Mouse (Mus musculus): ENCODE data around the gene Mark1. TPM values are rescaled to one million over a fixed set of nuclear protein-coding genes. Genes with fewer than 3 reads are reported as not detected.
A peak's percentile ranks its signal among the peaks of the same experiment; 100 is the strongest.

Gene Mark1
- polyA plus RNA-seq, 1 experiment from 2014 or later = 2.2 TPM

DNA sequence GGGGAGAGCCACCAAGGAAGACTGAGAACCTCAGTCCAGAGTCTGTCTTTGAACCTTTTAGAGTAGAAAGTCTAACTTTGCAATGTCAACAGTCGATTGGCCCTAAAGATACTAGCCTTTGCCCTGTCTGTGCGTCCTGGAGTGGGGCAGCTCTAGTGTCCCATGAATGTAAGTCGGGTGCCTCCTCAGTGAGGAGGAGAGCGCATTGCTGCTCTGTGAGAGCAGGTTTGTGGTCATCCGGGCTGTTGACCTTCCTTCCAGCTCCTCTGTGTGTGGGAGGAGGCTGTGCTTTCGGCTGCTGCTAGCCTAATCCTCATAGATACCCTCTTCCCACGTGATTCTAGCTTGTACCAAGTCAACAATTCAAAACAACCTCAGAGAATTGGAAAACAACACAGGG is 148.2 kb downstream of the Mark1 start:
- H3K27ac ChIP-seq (replicated peaks in 1 of 2; ENCODE audit: control insufficient read depth in 1 of 2, insufficient read depth in 1 of 2, low read depth in 2 of 2, low read length in 2 of 2) = peak overlapping the region; percentile 46 to 72; a peak in 2 of 4 replicates

GRCm38 (mm10) chr1:184846973-184847372 is 152.4 kb downstream of the Mark1 start:
- no peak for ATAC-seq (ENCODE audit: insufficient number of reproducible peaks, insufficient read depth, low FRiP score, low read depth)
- WGBS = 68% methylated on average over 3 of the region's 3 CpGs

More for the DNA sequence above, 148.2 kb downstream of the Mark1 start:
- Histone ChIP-seq H3K36me3 (ENCODE audit: control insufficient read depth, insufficient read depth, low read length) (no peaks in the 10 kb centered on the region), H3K4me3 (ENCODE audit: control insufficient read depth in 1 of 2, insufficient read depth in 1 of 2, low read depth in 1 of 2, low read length in 2 of 2) (no peak overlapping the region), H3K4me1 (ENCODE audit: control insufficient read depth in 2 of 2, insufficient read depth in 2 of 2, low read length in 2 of 2) (peaks cover 8 to 16% of the 10 kb centered on the region in 2 experiments), H3K27me3 (ENCODE audit: control insufficient read depth, insufficient read depth, low read length) (no peaks in the 10 kb centered on the region), H3K9ac (ENCODE audit: low read length) (no peak overlapping the region), H3K4me2 (ENCODE audit: low read length) (peak overlapping the region; percentile 55; the same call in 1 of the 2 replicates), H3K9me3 (ENCODE audit: control insufficient read depth, low read length) (no peaks in the 10 kb centered on the region)
- 35% methylated on average over 7 of the region's 7 CpGs for WGBS
- ATAC-seq (ENCODE audit: insufficient number of reproducible peaks, insufficient read depth, low FRiP score, low read depth) = no peak

More at GRCm38 (mm10) chr1:184846973-184847372, 152.4 kb downstream of the Mark1 start:
- 0 out of 2 replicates have a peak overlapping the region, but pooled peaks have one; percentile 84 for H3K9ac ChIP-seq (ENCODE audit: low read length)
- H3K4me1 ChIP-seq (ENCODE audit: control insufficient read depth in 2 of 2, insufficient read depth in 2 of 2, low read length in 2 of 2) = peaks cover 2 to 25% of the 10 kb centered on the region in 2 experiments
- no peaks in the 10 kb centered on the region for H3K27me3 ChIP-seq (ENCODE audit: control insufficient read depth, insufficient read depth, low read length)
- H3K4me2 ChIP-seq (ENCODE audit: low read length) = peak overlapping the region; percentile 82
- no peak overlapping the region for H3K4me3 ChIP-seq (ENCODE audit: control insufficient read depth in 1 of 2, insufficient read depth in 1 of 2, low read depth in 1 of 2, low read length in 2 of 2)
- no peak overlapping the region for H3K27ac ChIP-seq (replicated peaks in 1 of 2; ENCODE audit: control insufficient read depth in 1 of 2, insufficient read depth in 1 of 2, low read depth in 2 of 2, low read length in 2 of 2)
- no peaks in the 10 kb centered on the region for H3K9me3 ChIP-seq (ENCODE audit: control insufficient read depth, low read length)
- H3K36me3 ChIP-seq (ENCODE audit: control insufficient read depth, insufficient read depth, low read length) = no peaks in the 10 kb centered on the region

Other genes starting within 250 kb of the Mark1 start
- not detected in 2 replicates for gene Marc1, start 188.3 kb downstream of the Mark1 start, polyA plus RNA-seq (2014; fragmentation: Nextera tagmentation; extraction: Ambion mirVana)
- 144 and 148 TPM in 2 replicates for gene Marc2, start 153.1 kb downstream of the Mark1 start, polyA plus RNA-seq (2014; fragmentation: Nextera tagmentation; extraction: Ambion mirVana)
- gene C130074G19Rik, start 116.4 kb downstream of the Mark1 start, polyA plus RNA-seq (2014; fragmentation: Nextera tagmentation; extraction: Ambion mirVana) = 1.3 and 1.5 TPM in 2 replicates
- gene Rab3gap2, start 204.5 kb upstream of the Mark1 start, polyA plus RNA-seq (2014; fragmentation: Nextera tagmentation; extraction: Ambion mirVana) = 17.8 TPM in 2 replicates